Mouse (Mus musculus) erythroblast, embryonic 14.5 days (primary cell): ENCODE measurements around the gene Sptb.

Experiments
- GATA1 ChIP-seq: IDR thresholded peaks from 2 replicates; pipeline ENCODE4 v1.6.1; 2012; ENCODE audit warnings: low read length, inconsistent platforms, mixed read lengths
- TAL1 ChIP-seq: IDR thresholded peaks from 3 replicates; pipeline ENCODE4 v1.6.1; 2012; ENCODE audit warnings: low read length, inconsistent platforms, mixed read lengths

DNA sequence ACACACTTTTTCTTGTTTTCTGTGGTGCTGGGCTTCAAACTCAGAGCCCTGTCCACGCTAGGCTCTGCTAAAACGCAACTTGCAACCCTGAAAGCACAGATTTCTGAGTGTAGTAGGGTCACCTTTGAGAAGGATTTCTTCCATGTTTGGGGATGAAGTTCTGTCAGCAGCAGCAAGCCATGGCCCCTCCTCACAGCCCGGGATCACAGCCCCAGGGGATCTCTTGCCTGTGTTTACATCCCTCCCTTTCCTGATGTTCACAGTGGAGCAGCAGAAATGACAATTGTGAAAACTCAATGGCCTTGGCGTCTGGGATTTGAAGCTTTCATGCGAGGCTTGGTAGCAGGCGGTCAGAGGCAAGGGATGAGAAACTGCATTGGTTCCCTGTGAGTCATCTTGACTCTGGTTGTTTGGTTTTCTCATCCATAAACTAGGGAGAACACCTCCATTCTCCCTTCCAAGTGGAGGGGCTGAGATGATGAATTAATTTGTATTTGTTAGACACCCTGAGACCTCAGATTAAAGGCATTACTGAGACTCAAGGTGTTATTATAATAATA lies 179.7 kb downstream of the Sptb start, which contains the start of gene Plekhg3:
- TF ChIP-seq GATA1 (no peak), TAL1 (no peak)
